Mouse (Mus musculus): Measurements from ENCODE around the gene Kazald1.

DNA sequence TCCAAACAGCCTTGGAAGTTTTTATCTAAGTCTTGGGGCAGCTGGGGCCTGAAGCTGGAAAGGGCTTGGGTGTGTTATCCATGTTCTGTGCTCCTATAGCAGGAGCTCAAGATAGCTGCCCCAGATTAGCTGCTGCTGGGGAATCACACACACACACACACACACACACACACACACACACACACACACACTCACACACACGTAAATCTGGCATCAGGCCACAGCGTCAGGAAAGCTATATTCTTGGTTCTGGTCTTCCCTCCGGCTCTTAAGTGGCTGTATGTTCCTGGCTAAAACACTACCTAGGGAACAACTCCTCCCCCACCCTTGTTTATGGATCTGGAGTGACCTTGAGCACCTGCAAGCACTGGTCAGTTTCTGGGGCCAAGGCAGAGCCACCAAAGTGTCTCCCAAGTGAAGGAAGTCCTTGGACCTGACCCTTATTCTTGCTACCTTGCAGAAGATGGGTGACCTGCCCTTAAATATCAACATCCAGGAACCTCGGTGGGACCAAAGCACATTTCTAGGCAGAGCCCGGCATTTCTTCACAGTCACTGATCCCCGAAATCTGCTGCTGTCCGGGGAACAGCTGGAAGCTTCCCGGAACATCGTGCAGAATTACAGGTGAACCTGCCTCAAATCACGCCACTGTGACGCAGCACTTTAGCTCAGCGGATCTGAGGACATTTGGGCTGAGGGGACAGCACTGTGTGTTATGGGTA lies 26.2 kb upstream of the Kazald1 start:
- TF ChIP-seq CTCF (IDR thresholded peaks at IDR 0.05; ENCODE audit: insufficient read depth, low read length) (no peak), POLR2A (IDR thresholded peaks at IDR 0.05; ENCODE audit: borderline replicate concordance, extremely low read depth, low read depth, low read length) (no peak)

Measured in lung, adult 2 months (tissue).